Mouse (Mus musculus): ENCODE measurements around the gene Xpo4. TPM values are rescaled to one million over a fixed set of nuclear protein-coding genes. Genes with fewer than 3 reads are reported as not detected.

The Xpo4 gene
- polyA plus RNA-seq, 1 experiment = 1.9 TPM

GRCm38 (mm10) chr14:57576364-57577060, 88.7 kb downstream of the Xpo4 start:
- TF ChIP-seq GATA1 (IDR thresholded peaks at IDR 0.05; ENCODE audit: borderline replicate concordance, low read length) (no peak), FLI1 (IDR thresholded peaks at IDR 0.05; ENCODE audit: low read length) (no peak)
- Histone ChIP-seq H3K27me3 (replicated peaks) (no peaks in the 10 kb centered on the region), H3K36me3 (replicated peaks; ENCODE audit: low read length) (peaks cover 54% of the 10 kb centered on the region), H3K9me3 (peaks cover 9% of the 10 kb centered on the region), H3K4me3 (replicated peaks) (no peak overlapping the region), H3K4me1 (peaks cover 9% of the 10 kb centered on the region; the same call in 1 of the 2 replicates)

GRCm38 (mm10) chr14:57574792-57575587, 90.2 kb downstream of the Xpo4 start:
- H3K36me3 ChIP-seq (replicated peaks; ENCODE audit: low read length) = peaks cover 39% of the 10 kb centered on the region
- TF ChIP-seq GATA1 (IDR thresholded peaks at IDR 0.05; ENCODE audit: borderline replicate concordance, low read length) = no peak
- no peak for TF ChIP-seq FLI1 (IDR thresholded peaks at IDR 0.05; ENCODE audit: low read length)

DNA sequence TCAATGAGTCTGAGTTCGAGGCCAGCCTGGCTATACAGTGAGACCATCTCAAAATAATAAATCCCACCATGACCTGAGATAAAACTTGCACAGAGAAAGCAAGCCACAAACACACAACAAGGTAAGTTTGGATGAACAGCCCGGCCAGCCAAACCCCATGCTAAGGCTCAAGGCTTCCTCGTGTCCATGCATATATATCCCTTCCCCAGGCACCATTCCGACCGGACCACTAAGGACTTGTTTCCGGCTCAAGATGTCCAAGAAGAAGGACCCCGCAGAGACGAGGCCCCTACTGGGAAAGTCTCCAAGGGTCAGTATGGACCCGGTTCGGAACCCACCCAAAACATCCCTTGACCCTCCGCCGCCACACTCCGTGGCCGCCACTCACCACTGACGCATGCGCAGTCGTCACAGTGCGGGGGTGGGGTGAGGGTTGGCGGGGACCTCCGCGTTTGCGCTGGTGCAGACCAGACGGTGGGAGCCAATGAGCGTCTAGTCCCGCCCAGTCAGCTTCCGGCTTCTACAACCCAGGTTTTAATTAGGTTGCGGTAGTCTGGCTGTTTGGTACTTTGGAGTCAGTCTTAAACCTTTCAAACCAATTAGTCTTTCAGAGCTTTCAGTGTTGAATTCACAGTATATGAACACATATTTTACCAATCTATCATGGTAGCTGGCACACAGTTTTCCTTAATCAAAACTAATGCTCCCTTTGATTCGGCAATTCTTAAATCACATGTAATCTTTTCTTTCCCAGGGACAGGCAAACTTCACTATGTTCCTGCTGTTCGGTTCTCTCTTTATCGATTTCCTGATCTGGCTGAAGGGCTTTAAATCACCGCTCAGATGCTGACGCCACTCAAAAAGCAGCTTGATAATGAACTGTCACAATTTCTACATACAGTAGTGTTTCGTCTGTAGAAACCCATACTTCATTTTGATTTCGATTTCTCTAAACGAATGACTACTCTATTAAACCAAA, 93.8 kb downstream of the Xpo4 start, which contains the start of gene Eef1akmt1:
Gene Eef1akmt1, minus strand, starts transcription at position 458 of the 979 bp plus-strand sequence.
- H3K4me3 ChIP-seq (replicated peaks) = peak within 1 kb of the TSS; percentile 95
- H3K36me3 ChIP-seq (replicated peaks; ENCODE audit: low read length) = peaks cover 13% of the 10 kb centered on the region
- peaks cover 7% of the 10 kb centered on the region for H3K9me3 ChIP-seq
- H3K4me1 ChIP-seq = peaks cover 21% of the 10 kb centered on the region
- H3K27me3 ChIP-seq (replicated peaks) = no peaks in the 10 kb centered on the region
- 0 out of 2 replicates have a peak, but pooled peaks have one; percentile 15 for TF ChIP-seq FLI1 (IDR thresholded peaks at IDR 0.05; ENCODE audit: low read length)
- no peak for TF ChIP-seq GATA1 (IDR thresholded peaks at IDR 0.05; ENCODE audit: borderline replicate concordance, low read length)

More at GRCm38 (mm10) chr14:57574792-57575587, 90.2 kb downstream of the Xpo4 start:
- Histone ChIP-seq H3K4me1 (peaks cover 18% of the 10 kb centered on the region), H3K4me3 (replicated peaks) (no peak overlapping the region), H3K27me3 (replicated peaks) (no peaks in the 10 kb centered on the region), H3K9me3 (peaks cover 9% of the 10 kb centered on the region)

DNA sequence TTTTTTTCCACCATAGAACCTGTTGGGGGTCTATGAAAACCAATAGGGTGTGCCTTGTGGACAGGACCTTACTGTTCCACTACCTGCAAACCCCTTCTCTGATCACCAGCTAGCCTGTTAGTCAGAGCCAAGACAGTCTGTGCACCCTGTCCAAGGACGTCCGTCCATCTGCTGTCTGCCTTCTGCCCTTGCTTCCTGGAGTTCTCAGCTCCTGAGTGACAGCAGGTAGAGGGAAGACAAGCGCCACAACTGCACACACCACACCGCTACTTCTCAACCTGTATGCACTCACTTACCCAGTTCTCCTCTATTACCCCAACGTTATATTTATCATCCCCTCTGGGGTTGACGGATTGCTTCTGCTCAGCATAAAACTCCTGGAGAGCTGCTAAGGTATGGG, 99.6 kb downstream of the Xpo4 start:
- Histone ChIP-seq H3K4me1 (peaks cover 11% of the 10 kb centered on the region), H3K9me3 (no peaks in the 10 kb centered on the region), H3K4me3 (replicated peaks) (no peak overlapping the region), H3K27me3 (replicated peaks) (no peaks in the 10 kb centered on the region), H3K36me3 (replicated peaks; ENCODE audit: low read length) (peaks cover 33% of the 10 kb centered on the region)
- TF ChIP-seq GATA1 (IDR thresholded peaks at IDR 0.05; ENCODE audit: borderline replicate concordance, low read length) (no peak), FLI1 (IDR thresholded peaks at IDR 0.05; ENCODE audit: low read length) (no peak)

DNA sequence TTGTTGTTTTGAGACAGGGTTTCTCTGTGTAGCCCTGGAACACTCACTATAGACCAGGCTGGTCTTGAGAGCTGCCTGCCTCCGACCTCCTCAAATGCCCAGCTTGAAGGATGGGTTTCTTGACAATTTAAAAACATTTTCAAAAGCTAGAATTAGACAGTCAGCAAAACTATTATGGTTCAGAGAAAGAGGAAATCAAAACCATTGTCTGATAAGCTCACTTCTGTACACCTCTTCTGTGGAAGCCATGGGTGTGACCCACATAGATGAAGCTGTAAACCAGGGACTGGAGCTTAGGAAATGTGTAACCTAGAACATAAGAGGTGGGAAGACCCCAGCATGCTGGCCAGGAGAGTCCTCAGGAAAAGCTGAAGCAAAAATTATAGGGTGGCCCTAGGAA, 108.3 kb downstream of the Xpo4 start:
- Histone ChIP-seq H3K4me3 (replicated peaks) (no peak overlapping the region), H3K9me3 (no peaks in the 10 kb centered on the region), H3K36me3 (replicated peaks; ENCODE audit: low read length) (peaks cover 48% of the 10 kb centered on the region), H3K4me1 (no peaks in the 10 kb centered on the region; the same call in 1 of the 2 replicates), H3K27me3 (replicated peaks) (no peaks in the 10 kb centered on the region)
- TF ChIP-seq FLI1 (IDR thresholded peaks at IDR 0.05; ENCODE audit: low read length) (no peak), GATA1 (IDR thresholded peaks at IDR 0.05; ENCODE audit: borderline replicate concordance, low read length) (no peak)

DNA sequence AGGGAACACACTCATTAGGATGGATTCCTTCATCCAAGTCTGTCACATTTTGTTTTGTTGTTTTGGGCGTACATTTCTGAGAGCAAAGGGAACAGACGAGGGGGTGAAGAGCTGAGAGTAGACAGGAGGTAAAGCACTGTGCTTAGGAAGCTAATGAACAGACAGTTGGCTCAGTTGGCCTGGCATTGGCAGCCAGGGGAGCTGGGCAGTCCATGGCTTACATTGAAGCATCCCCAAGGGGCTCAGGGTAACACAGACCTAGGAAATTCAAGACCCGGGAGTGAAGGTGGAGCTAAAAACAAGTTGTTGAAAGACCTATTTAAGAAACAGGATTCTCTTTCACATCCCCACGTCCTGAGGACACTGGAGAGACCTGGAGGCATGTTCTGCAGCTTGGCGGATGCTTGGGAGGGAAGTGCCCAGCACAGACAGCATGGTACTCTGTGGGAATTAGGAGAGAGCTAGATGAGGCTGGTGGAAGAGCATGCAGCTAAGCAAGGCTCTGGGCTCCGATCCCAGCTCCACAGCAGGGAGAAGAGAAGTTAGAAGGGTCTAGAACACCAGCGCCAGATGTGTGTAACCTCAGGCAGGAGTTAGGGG, 109.7 kb downstream of the Xpo4 start:
- Histone ChIP-seq H3K4me1 (no peaks in the 10 kb centered on the region; the same call in 1 of the 2 replicates), H3K36me3 (replicated peaks; ENCODE audit: low read length) (peaks cover 44% of the 10 kb centered on the region), H3K27me3 (replicated peaks) (no peaks in the 10 kb centered on the region), H3K9me3 (no peaks in the 10 kb centered on the region), H3K4me3 (replicated peaks) (no peak overlapping the region)
- no peak for TF ChIP-seq FLI1 (IDR thresholded peaks at IDR 0.05; ENCODE audit: low read length)
- no peak for TF ChIP-seq GATA1 (IDR thresholded peaks at IDR 0.05; ENCODE audit: borderline replicate concordance, low read length)

- TF ChIP-seq GATA1 (IDR thresholded peaks at IDR 0.05; ENCODE audit: borderline replicate concordance, low read length) = no peak
- TF ChIP-seq FLI1 (IDR thresholded peaks at IDR 0.05; ENCODE audit: low read length) = no peak
- peaks cover 47% of the 10 kb centered on the region for H3K36me3 ChIP-seq (replicated peaks; ENCODE audit: low read length)
- no peak overlapping the region for H3K4me3 ChIP-seq (replicated peaks)
- no peaks in the 10 kb centered on the region; the same call in 1 of the 2 replicates for H3K4me1 ChIP-seq
- H3K27me3 ChIP-seq (replicated peaks) = no peaks in the 10 kb centered on the region
- H3K9me3 ChIP-seq = no peaks in the 10 kb centered on the region
Observed at GRCm38 (mm10) chr14:57554434-57554833, 110.8 kb downstream of the Xpo4 start.

DNA sequence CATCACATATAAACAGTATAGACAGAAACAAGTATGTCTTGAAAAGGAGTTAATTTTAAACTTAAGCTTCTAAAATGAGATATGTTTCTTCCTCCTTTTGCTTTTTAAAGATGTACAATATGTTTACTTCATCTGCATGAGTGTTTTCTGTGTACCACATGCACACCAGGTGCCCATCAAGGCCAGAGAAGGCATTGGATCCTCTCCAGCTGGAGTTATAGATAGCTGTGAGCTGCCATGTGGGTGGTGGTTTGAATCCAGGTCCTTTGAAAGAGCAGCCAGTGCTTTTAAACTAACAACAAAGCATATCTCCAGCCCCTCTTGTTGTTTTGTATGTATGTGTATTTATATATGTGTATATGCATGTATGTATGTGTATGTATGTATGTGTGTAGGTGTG, 112.3 kb downstream of the Xpo4 start:
- Histone ChIP-seq H3K9me3 (no peaks in the 10 kb centered on the region), H3K36me3 (replicated peaks; ENCODE audit: low read length) (peaks cover 57% of the 10 kb centered on the region), H3K4me1 (peaks cover 9% of the 10 kb centered on the region), H3K27me3 (replicated peaks) (no peaks in the 10 kb centered on the region), H3K4me3 (replicated peaks) (no peak overlapping the region)
- TF ChIP-seq FLI1 (IDR thresholded peaks at IDR 0.05; ENCODE audit: low read length) = no peak
- no peak for TF ChIP-seq GATA1 (IDR thresholded peaks at IDR 0.05; ENCODE audit: borderline replicate concordance, low read length)

- H3K4me3 ChIP-seq (replicated peaks) = no peak overlapping the region
- peaks cover 10% of the 10 kb centered on the region for H3K9me3 ChIP-seq
- H3K27me3 ChIP-seq (replicated peaks) = no peaks in the 10 kb centered on the region
- H3K36me3 ChIP-seq (replicated peaks; ENCODE audit: low read length) = peaks cover 39% of the 10 kb centered on the region
- no peak for TF ChIP-seq GATA1 (IDR thresholded peaks at IDR 0.05; ENCODE audit: borderline replicate concordance, low read length)
- no peak for TF ChIP-seq FLI1 (IDR thresholded peaks at IDR 0.05; ENCODE audit: low read length)
- H3K4me1 ChIP-seq = peaks cover 24% of the 10 kb centered on the region
Observed at GRCm38 (mm10) chr14:57547062-57547461, 118.2 kb downstream of the Xpo4 start.

Measured in megakaryocyte, embryonic 14.5 days (primary cell).